Mouse (Mus musculus) fibroblast of lung, adult 2 months (primary cell): ENCODE data around the gene Met.

Experiments
- DNase-seq: peaks from one replicate; pipeline ENCODE4 v3.0.0-alpha.2; 2011; ENCODE audit warnings: low read depth

The Met gene

DNA sequence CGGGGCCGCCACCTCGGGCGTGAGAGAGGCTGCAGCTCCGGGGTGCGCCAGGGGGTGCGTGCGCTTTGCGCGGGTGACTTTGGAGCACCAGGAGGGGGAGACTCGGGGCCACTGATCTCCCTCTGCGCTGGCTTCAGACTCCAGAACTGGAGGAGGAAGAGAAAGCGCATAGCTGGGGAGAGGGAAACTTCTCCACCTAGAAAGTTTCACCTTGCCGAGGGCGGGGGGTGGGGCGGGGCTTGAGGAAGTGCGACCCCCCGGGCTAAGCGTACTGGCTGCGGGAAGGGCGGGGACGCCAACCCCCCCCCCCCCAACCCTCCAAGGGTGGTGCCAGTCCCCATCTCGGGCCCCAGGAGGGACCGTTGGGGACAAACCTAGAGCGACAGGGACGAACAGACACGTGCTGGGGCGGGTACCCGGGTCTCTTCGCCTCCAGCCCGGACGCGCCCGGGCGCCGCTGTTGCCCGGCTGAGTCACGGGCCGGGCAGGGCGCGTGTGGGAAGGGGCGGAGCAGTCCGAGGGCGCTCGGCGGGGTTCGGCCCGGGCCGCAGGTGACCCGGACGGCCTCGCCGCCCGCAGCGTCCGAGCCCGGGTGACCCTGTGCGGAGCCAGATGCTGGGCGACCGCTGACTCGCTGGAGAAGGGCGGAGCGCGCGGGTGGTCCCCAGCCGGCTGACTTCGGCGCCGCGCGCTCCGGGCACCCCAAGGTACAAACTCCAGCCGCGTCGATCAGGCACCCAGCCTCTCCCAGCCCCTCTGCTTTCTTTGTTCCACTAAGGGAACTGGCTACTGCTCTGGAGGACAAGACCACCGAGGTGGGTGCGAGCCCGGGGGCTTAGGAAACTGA, at the start of gene Met:
Gene Met, plus strand, starts transcription at position 367 of the 847 bp plus-strand sequence.
- DNase-seq = no peak

- peak; percentile 70 for DNase-seq
These were observed 45.4 kb upstream of the Met start for GRCm38 (mm10) chr6:17418226-17418625.

DNA sequence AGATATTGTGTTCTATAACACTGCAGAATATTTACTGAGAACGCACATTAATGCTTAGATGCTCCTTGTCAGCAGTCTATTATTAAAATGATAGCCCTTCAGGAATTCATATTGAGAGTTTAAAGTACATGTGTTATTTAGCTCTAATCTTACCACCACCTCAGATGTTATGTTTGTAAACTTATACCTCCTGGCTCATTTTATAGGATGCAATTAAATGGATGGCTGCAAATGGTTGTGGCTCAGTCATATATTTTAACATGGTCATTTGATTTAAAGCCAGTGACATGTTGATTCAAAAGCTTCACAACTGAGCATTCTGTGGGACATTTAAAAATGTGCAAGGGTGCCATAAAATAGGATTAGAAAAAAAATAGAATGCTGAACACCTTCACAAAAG, 41.2 kb upstream of the Met start:
- no peak for DNase-seq

DNA sequence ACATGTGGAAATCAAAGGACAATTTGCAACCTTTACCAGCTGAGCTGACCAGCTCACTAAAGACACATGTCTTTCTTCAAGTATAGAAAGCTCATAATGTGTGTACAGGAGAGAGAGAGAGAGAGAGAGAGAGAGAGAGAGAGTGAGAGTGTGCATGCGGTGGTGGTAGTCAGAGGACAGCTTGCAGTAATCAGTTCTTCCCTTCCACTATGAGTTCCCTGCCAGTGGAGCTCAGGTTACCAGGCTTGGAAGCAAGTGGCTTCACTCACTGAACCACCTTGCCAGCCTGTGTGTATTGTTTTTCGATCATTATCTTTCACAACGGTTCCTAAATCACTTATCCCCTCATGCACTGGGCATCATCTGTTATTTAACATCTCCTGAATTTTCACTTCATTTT, 34.6 kb upstream of the Met start:
- DNase-seq = no peak

DNA sequence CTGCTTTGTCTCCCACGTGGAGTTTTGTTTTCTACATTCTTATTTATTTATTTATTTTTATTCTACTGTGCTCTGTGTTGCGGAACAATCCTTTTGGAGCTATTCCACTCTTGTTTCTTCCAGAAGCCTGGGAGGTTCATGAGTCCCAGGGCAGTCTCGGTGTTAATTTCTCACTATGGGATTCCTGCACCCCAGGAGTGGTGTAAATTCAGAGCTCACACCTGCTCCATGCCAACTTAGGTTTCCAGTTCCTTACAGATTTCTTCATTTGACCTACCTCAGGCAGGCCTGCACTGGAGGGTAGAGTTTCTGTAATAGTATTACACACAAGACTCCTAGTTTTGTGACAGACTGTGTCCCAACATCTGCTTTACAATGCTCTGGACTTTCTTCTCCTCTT, 34.0 kb upstream of the Met start:
- DNase-seq = no peak

- no peak for DNase-seq
These were observed 20.3 kb upstream of the Met start for GRCm38 (mm10) chr6:17443311-17443710.

DNA sequence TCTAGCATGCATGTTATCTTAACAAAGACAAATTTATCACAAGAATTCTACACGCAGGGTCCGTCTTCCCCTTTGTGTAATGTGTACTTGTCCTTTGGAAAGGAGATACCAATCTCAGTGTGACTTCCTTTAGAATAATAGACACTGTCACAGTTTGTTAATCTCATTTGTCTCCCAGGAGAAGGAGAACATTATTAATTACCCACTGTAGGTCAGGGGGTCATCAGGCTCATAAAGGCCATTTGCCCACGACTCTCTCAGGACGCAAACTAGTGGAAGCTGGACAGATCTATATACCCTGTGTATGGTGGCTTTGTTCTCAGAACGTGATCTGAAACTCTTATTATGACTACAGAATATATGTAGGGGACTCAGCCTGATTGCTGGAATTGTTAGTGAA, 12.3 kb upstream of the Met start:
- DNase-seq = no peak

GRCm38 (mm10) chr6:17455116-17455515, 8.5 kb upstream of the Met start:
- DNase-seq = no peak

DNA sequence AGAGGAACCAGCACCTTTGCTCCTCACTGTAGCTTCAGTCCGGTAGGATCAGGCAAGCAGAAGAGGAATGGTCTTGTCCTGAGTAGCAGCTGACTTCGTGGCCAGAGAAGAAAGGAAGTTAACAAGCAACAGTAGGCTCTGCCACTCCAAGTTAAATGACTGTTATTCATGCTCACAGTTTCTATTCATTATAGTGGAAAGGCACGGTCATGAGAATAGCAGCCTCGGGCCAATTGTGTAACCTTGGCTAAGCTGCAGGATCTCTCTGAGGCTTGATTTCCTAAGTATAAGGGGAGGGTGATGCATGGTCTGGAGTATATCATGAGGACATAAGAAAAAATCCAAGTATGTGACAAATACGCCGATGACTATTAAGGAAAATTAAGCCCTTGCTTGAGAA, 4.0 kb upstream of the Met start:
- DNase-seq = no peak

DNA sequence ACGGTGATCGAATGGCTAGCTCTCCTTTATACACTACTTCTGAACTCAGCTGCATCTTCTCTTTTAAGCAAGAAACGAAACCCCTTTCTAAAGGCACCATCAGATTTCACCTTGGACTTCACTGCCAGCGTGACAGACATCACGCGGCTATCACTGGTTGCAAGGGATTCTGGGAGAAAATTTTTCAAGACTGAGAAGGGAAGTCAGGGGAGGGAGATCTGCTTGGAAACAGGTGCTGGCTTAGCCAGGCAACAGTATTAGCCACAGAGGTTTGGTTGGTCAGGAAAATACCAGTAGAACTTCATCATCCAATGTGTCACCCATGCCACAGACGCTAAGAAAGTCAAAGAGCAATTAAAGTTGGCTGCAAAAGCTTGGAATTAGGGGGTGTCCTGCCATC, 2.2 kb upstream of the Met start:
- DNase-seq = no peak

DNA sequence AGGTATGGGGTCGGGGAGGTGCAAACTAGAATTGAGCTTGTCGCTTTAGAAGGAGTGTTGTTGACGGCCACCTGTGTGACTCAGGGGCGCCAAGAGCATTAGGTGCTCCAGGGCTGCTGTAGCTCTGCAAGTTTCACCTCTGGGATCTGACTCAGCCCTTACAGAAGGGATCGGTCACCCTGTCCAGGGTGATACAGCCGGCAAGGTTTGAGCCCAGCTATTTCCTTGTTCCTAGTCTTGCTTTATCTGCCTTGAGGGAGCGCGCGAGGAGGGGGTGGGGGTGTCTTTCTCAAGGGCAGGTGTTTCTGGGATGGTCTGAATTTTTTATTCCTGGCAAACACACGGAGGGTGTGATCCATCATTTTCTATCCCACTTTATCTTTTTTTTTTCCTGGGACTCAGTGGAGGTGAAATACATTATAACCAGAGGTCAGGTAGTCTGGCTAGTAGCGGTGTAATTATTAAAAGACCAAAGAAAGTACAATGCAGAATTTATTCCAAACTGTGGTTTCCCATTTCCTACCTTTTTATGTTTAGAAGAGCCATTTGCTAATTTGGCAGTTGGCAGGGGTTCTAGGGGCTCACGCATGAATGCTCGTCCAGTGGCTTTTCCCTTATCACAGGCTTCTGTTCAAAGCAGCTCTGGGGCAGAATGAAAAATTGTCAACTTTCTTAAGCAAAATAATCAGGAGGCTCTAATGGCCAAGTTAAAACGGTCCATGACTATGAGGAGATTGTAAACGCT, 853 bp downstream of the Met start:
- no peak for DNase-seq

DNA sequence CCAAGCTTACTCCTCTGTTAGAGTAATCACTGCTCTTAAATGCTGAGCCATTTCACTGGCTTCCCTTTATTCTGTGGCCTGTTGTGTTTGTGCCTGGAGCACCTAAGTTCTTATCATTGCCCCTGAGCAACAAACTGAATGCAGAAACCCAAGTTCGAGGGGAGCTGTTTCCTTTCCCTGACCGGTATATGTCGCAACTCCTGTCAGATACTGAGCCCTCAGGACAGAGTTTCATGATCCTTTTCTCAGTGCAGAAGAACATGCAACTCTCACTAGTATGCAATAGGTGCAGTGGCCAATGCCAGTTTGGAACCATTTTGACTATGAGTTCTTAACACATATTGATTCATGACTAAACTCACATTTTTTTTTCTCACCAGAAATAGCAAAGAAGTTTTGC, 2.9 kb downstream of the Met start:
- DNase-seq = no peak

GRCm38 (mm10) chr6:17468993-17469392, 5.4 kb downstream of the Met start:
- no peak for DNase-seq

- DNase-seq = no peak
These were observed 9.5 kb downstream of the Met start for GRCm38 (mm10) chr6:17473128-17473527.

DNA sequence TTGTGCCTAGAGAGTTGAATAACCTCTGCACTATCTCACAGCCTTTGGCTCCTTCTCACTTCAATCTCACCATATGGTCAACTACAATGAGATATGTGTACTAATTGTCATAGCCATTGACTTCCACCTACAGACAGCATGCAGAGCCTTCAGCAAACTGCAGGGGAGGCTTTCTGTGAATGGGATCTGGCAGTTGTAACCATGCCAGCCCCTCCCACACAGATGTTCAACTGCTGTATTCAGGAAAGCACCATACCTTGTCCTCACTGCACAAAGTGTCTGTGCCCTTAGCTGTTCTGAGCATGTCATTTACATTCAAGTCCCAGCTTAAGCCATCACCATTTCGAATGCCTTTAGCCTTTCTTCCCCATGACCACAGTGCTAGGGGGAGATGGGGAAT, 14.2 kb downstream of the Met start:
- DNase-seq = no peak

- DNase-seq = no peak
These were observed 14.7 kb downstream of the Met start for GRCm38 (mm10) chr6:17478252-17478651.

DNA sequence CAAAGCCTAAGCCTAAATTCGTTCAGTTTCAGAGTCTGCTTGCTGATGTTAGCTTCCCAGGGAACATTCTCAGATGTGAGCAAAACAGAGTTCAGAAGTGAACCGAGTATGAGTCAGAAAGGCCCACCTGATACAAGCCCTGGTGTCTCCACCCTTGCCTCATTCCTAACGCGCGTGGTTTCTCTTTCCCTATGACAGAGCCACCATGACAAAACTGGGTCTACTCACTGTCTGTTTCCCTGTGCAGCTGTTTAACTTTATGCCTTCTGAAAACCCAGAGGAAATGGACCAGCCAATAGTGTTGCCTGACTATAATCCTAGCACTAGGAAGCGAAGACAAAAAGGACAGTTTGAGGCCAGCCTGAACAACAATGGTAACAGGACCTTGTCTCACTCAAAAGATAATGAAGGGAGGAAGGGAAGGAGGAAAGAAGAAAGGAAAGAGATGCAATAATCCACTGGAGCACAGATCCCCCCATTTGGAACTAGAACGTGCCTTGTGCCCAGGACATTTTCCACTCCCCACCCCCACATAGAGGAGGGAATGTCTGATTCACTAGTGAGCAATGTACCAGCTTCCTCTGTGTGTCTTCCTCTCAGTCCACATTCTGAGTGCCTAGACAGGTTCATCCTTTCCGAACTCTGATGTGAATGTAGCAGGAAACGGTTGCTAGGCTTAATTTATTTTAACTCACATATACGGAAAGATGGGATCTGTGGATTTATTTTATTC, 15.4 kb downstream of the Met start:
- DNase-seq = no peak

GRCm38 (mm10) chr6:17481068-17481467, 17.5 kb downstream of the Met start:
- no peak for DNase-seq

GRCm38 (mm10) chr6:17485244-17485643, 21.6 kb downstream of the Met start:
- DNase-seq = no peak

- no peak for DNase-seq
These were observed 22.2 kb downstream of the Met start for GRCm38 (mm10) chr6:17485782-17486181.

GRCm38 (mm10) chr6:17488291-17488817, 24.8 kb downstream of the Met start:
- DNase-seq = no peak

GRCm38 (mm10) chr6:17490786-17491185, 27.2 kb downstream of the Met start:
- no peak for DNase-seq

DNA sequence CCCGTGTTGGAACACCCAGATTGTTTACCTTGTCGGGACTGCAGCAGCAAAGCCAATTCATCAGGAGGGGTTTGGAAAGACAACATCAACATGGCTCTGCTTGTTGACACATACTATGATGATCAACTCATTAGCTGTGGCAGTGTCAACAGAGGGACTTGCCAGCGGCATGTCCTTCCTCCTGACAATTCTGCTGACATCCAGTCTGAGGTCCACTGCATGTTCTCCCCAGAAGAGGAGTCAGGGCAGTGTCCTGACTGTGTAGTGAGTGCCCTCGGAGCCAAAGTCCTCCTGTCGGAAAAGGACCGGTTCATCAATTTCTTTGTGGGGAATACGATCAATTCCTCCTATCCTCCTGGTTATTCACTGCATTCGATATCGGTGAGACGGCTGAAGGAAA, 27.9 kb downstream of the Met start:
- no peak for DNase-seq
